Mouse (Mus musculus) ovary, postnatal 10 days (tissue): Measurements from ENCODE around the gene Mcrip1.

Experiments
- DNase-seq: peaks from one replicate; pipeline ENCODE4 v3.0.0; 2022; ENCODE audit warnings: low spot score

Gene Mcrip1

GRCm38 (mm10) chr11:120512790-120513453, 36.6 kb downstream of the Mcrip1 start:
- DNase-seq, result no peak

DNA sequence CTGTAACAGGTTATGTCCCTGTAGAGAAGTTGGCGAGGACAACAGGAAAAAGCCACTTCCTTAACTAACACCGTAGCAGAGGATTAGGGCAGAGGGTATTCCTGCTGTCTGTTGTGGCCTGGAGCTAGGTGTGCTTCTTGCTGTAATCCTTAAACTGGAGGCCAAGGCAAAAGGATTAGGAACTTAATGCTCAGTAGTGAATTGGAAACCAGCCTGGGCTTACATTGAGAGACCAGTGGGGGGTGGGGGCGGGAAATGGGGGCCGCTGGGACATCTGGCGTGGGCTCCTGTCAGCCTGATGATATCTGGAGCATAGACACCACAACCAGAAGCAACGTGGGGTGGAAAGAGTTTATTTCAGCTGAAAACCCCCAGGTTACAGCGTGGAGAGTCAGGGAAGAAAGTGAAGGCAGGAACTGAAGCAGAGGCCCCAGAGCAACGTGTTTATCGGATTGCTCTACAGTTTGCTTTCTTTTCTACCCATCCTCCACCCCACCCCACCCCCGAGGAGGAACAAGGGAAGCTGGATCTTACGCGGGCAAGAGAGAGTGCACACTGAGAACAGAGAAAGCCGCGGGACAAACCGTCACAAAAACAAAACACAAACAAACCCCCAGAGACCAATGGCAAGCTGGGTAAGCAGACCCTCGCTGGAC, 39.0 kb downstream of the Mcrip1 start:
- DNase-seq, result no peak

- DNase-seq, result no peak
Measured at GRCm38 (mm10) chr11:120509940-120510339, 39.6 kb downstream of the Mcrip1 start.

- DNase-seq, result no peak
Measured at GRCm38 (mm10) chr11:120508290-120508870, 41.1 kb downstream of the Mcrip1 start.

- DNase-seq, result no peak
Measured at GRCm38 (mm10) chr11:120507611-120508289, 41.8 kb downstream of the Mcrip1 start.

DNA sequence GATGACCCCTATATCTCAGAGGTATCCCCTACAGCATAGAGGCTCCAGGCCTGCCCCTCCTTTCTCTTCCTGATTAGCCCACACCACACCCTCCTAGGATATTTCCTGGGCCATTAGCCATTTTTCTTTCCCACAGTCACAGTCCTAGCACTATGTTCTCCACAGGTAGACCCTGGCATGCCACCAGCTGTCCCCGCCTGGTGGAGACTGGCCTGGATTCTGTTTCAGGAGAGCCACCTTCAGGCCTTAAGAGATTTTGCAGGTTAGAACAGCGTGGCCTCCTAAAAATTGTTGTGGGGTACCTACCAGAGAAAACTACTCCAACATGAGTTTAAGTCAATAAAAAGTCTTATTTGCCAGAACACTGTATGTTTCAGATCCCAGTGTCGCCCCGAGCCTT, 42.6 kb downstream of the Mcrip1 start:
- no peak for DNase-seq

DNA sequence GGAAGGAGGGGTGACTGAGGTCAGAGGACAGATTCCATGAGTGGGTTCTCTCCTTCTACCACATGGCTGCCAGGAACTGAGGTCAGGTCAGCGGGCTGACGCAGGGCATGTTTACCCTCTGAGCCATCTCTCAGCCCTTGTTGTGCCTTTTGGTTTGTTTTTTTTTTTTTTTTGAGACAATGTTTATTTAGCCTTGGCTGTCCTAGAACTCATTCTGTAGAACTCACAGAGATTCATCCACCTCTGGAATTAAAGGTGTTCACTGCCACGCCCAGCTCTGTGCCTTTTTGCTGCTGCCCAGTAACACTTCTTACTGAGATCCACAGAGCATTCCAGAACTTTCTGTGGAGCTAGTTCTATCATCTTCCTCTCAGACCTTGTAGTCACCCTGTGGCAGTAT, 43.9 kb downstream of the Mcrip1 start:
- no peak for DNase-seq

DNA sequence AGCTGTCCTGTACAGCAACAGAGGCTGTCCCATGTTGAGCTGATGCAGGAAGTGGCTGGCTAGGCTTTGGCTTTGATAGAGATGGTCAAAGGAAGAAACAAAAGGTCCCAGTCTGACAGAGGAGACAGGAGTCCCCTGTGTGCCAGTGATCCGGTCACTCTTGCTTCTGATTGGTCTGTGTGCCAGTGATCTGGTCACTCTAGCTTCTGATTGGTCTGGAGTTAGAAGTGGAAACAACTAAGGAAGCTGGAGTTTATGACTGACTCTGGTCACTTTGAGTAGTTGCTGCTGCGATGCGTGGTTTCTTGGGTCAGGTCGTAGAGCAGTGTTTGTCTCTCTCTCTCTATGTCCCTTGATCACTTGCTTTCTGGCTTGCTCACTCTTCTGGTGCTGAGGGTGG, 47.8 kb downstream of the Mcrip1 start:
- no peak for DNase-seq

DNA sequence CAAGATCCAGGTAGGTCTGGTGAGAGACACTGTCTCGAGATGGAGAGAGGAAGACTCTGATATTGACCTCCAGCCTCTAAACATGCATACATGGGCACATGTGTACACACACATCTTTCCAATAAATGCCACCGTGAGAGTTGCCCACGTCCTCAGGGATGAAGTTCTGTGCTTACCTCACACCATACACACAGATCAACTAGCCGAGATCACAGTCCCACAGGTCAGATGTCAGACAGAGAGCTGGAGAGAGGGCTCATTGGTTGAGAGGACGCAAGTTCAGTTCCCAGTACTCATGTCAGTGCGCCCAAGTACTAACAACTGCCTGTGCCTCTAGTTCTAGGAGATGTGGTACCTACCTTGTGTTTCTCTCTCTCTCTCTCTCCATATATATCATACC, 48.5 kb downstream of the Mcrip1 start:
- no peak for DNase-seq

- no peak for DNase-seq
Measured at GRCm38 (mm10) chr11:120500357-120500756, 49.2 kb downstream of the Mcrip1 start.

- no peak for DNase-seq
Measured at GRCm38 (mm10) chr11:120499894-120500293, 49.6 kb downstream of the Mcrip1 start.

- no peak for DNase-seq
Measured at GRCm38 (mm10) chr11:120498891-120499290, 50.6 kb downstream of the Mcrip1 start.

GRCm38 (mm10) chr11:120498226-120498625, 51.3 kb downstream of the Mcrip1 start:
- DNase-seq, result no peak

DNA sequence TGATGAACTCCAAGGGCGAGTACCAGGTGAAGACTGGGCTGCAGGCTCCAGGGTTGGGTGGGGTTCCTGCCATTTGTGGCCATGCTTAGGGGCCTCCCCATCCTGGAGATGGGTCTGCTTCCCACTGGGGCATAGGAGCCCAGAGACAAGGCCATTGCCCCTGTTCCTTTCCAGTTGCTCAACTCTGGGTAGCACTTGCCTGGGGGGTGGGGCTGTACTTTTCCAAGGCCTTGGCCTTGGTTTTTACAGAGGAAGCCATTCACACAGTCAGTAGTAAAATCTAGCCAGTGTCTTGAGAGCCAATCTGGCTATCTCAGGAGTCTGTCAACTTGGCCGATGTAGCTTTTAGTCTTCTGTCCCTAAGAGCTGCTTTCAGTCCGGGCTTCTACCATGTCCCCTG, 52.1 kb downstream of the Mcrip1 start:
- DNase-seq, result no peak

DNA sequence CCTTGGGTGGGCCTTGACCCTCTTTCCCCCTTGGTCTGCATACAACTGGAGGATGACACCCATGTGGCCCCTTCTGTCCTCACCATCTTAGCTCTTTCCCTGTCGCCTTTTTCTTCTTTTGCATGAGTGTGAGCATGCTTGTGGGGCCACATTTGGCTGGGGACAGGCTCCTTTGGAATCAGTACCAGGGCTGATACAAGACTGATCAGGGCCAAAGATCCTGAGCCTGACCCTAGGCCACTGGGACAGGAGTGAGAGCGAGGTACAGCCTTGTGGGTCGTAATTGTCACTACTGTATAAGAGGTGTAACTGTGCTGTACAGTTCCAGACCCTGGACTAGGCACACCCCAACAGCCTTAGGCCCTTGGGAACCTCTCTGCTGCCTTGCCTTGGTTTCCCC, 55.6 kb downstream of the Mcrip1 start:
- DNase-seq, result no peak

GRCm38 (mm10) chr11:120493351-120493750, 56.2 kb downstream of the Mcrip1 start:
- DNase-seq, result no peak
